Mouse (Mus musculus) midbrain, embryonic 12.5 days (tissue): Measurements from ENCODE around the gene Catsper2. TPM values are rescaled to one million over a fixed set of nuclear protein-coding genes. Genes with fewer than 3 reads are reported as not detected.
A peak's percentile ranks its signal among the peaks of the same experiment; 100 is the strongest.

Experiments
- ATAC-seq: fragments of 200-750 bp; cut with Nextera tagmentation; 2 replicates; pipeline ENCODE4 v1.8.0; 2017; ENCODE audit warnings: low read depth, moderate TSS enrichment, moderate library complexity; ENCODE audit not compliant: low FRiP score
- H3K27ac ChIP-seq: fragments of 300-500 bp; sonication (generic); replicated peaks from 2 replicates; pipeline ENCODE4 v1.5.1; 2016; ENCODE audit warnings: mild to moderate bottlenecking
- H3K27me3 ChIP-seq: fragments of 300-500 bp; sonication (generic); 2 replicates; pipeline ENCODE4 v1.6.1; 2016; ENCODE audit warnings: mild to moderate bottlenecking
- H3K36me3 ChIP-seq: fragments of 300-500 bp; sonication (generic); 2 replicates; pipeline ENCODE4 v1.6.1; 2016
- H3K4me1 ChIP-seq: fragments of 300-500 bp; sonication (generic); 2 replicates; pipeline ENCODE4 v1.6.1; 2016
- H3K4me2 ChIP-seq: fragments of 300-500 bp; sonication (generic); replicated peaks from 2 replicates; pipeline ENCODE4 v1.6.1; 2016; ENCODE audit warnings: mild to moderate bottlenecking, moderate library complexity
- H3K4me3 ChIP-seq: fragments of 300-500 bp; sonication (generic); 2 replicates; pipeline ENCODE4 v1.5.1; 2016; ENCODE audit warnings: mild to moderate bottlenecking
- H3K9ac ChIP-seq: fragments of 300-500 bp; sonication (generic); replicated peaks from 2 replicates; pipeline ENCODE4 v1.6.1; 2016; ENCODE audit warnings: mild to moderate bottlenecking, moderate library complexity
- H3K9me3 ChIP-seq: fragments of 300-500 bp; sonication (generic); 2 replicates; pipeline ENCODE4 v1.6.1; 2016; ENCODE audit warnings: mild to moderate bottlenecking
- WGBS: fragments of 180-500 bp; shearing (Covaris S2); methylation state at CpG from one replicate; pipeline ENCODE4 v1.1.7; 2016; 5-methylcytosine and 5-hydroxymethylcytosine counted together
- polyA plus RNA-seq: library from polyadenylated mRNA; unstranded; fragments of >200 nt; fragmentation: Nextera tagmentation; extraction: Ambion mirVana; gene quantifications from 2 replicates; pipeline ENCODE4 v1.2.1, GENCODE M21; 2016

The Catsper2 gene
- polyA plus RNA-seq, 1 experiment from 2014 or later = 3.3 TPM

DNA sequence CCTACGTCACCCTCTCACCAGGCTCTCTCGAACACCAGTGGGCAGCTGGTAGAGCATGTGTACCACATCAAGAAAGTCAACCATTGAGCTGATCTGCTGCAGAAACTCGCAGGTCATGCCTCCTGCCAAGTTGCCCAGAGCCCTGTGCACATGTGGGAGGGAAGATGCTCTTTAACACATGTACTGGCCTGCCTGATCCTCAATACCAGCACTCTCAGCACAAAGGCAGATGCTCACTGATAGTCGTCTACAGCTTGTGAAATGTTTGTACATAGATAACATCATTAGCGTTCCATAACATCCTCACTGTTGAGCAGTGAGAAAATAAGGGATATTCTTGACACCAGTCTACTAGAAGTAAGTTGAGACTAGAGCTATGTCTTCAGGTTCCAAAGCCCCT, 42.7 kb downstream of the Catsper2 start:
- H3K27me3 ChIP-seq = no peaks in the 10 kb centered on the region
- H3K4me2 ChIP-seq = no peak overlapping the region
- H3K9me3 ChIP-seq = no peaks in the 10 kb centered on the region
- WGBS = 90% methylated on average over 5 of the region's 5 CpGs
- H3K27ac ChIP-seq = no peak overlapping the region
- H3K9ac ChIP-seq = no peak overlapping the region
- no peak overlapping the region for H3K4me3 ChIP-seq
- no peak for ATAC-seq
- no peaks in the 10 kb centered on the region for H3K4me1 ChIP-seq
- no peaks in the 10 kb centered on the region for H3K36me3 ChIP-seq

DNA sequence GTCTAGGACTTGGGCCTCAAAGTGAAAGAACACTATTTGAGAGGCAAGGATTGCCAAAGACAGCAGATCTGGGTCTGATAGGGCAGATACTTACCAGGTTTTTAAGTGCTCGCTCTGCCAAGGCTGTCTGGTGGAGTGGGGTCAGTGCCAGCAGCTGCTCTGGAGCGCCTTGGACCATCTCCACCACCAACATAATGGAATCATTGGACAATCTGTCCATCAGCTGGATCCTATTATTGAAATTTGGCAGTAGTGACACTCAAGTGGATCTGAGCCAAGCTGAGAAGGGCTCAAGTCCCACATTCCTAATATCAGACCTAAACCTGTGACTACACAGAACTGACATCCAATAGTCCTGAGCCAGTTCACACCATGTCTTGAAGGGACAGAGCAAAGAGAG, 44.8 kb downstream of the Catsper2 start:
- ATAC-seq = no peak
- Histone ChIP-seq H3K9me3 (no peaks in the 10 kb centered on the region), H3K4me2 (no peak overlapping the region), H3K27me3 (0 out of 2 replicates have a peak, but pooled peaks cover 3% of the 10 kb centered on the region), H3K4me1 (no peaks in the 10 kb centered on the region), H3K4me3 (no peak overlapping the region), H3K9ac (no peak overlapping the region), H3K36me3 (no peaks in the 10 kb centered on the region), H3K27ac (no peak overlapping the region)
- WGBS = 83% methylated on average over 2 of the region's 2 CpGs

DNA sequence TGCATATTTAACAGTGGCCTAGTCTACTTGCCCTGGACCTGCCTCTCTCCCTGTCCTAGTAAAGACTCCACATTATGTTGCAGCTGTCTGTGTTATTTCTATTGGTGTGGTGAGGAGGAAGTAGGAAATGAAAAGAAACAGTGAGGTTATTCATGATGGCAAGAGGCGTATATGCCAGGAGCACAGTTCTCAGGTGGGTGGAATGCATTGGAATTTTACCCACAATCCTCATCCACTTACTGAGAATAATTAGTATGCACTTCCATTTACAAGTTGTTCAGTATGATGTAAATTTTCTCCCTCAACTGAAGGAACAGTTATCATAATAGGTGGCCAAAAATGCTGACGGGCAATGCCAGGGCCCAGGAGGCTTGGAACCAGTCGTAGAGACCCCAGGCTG, 49.9 kb downstream of the Catsper2 start:
- H3K9ac ChIP-seq = no peak overlapping the region
- H3K9me3 ChIP-seq = no peaks in the 10 kb centered on the region
- peaks cover 16% of the 10 kb centered on the region for H3K27me3 ChIP-seq
- H3K27ac ChIP-seq = no peak overlapping the region
- H3K4me2 ChIP-seq = no peak overlapping the region
- WGBS = 87% methylated on average over 3 of the region's 3 CpGs
- H3K4me1 ChIP-seq = peaks cover 4% of the 10 kb centered on the region
- no peaks in the 10 kb centered on the region for H3K36me3 ChIP-seq
- H3K4me3 ChIP-seq = no peak overlapping the region
- no peak for ATAC-seq

DNA sequence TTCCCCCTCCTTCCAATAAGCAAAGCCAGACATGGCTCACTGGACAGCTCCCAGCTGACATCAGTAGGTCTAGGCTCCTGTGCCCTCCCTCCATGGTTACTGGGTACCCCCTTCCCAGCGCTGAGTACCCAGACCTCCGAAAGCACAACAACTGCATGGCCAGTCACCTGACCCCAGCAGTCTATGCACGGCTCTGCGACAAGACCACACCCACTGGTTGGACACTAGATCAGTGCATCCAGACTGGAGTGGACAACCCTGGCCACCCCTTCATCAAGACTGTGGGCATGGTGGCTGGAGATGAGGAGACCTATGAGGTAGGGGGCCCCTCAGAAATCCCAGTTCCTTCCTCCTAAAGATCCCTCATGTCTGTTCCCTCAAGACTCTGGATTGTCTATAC, 54.1 kb downstream of the Catsper2 start:
- no peak overlapping the region for H3K4me2 ChIP-seq
- peaks cover 13% of the 10 kb centered on the region for H3K4me1 ChIP-seq
- no peaks in the 10 kb centered on the region for H3K36me3 ChIP-seq
- no peak overlapping the region for H3K27ac ChIP-seq
- ATAC-seq = no peak
- H3K4me3 ChIP-seq = no peak overlapping the region
- H3K9ac ChIP-seq = no peak overlapping the region
- WGBS = 55% methylated on average over 4 of the region's 4 CpGs
- no peaks in the 10 kb centered on the region for H3K9me3 ChIP-seq
- H3K27me3 ChIP-seq = peaks cover 28% of the 10 kb centered on the region

DNA sequence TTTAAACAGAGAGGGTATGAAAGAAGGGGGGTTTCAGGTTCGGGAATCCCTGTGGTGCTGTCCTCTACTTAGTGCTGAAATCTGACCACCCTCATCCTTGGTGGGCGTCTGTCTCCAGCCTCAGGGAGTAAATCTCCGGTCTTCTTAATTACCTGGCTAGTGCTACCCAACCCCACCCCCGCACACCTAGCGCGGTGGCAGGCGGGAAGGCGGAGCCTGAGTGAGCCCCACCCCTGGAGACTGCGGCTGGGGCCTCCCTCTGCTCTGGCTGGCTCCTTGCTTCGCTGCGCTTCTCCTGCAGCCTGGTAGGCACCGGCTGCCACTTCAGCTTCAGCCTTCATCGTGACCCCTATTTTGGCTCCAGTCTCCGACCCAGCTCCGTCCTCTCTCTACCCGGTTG, 55.2 kb downstream of the Catsper2 start:
- Histone ChIP-seq H3K9ac (peak overlapping the region; percentile 61), H3K4me2 (peak overlapping the region; percentile 60), H3K9me3 (no peaks in the 10 kb centered on the region), H3K27me3 (peaks cover 28% of the 10 kb centered on the region), H3K36me3 (no peaks in the 10 kb centered on the region), H3K4me1 (peaks cover 18% of the 10 kb centered on the region), H3K4me3 (peak overlapping the region; percentile 41), H3K27ac (no peak overlapping the region)
- 1% methylated on average over 16 of the region's 16 CpGs for WGBS
- ATAC-seq = no peak

DNA sequence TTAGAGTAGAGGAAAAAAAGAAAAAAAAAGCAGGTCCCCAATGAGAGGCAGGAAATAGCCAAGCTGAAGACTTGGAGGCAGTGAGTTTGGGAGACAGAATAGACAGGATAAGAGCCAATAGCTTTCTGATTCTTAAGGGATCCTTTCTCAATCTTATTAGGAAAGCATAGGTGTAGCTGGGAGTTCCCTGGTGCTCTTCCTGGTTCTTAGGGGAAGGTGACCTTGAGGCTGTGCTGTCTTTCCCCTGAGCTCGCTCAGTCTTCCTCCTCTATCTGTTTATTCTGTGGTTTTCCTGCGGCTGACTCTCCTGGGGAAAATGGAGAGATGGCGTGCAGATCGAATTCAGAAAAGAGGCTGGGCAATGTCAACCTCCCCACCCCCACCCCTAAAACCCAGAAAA, 55.6 kb downstream of the Catsper2 start:
- peak overlapping the region; percentile 41; the same call in 1 of the 2 replicates for H3K4me3 ChIP-seq
- H3K9ac ChIP-seq = no peak overlapping the region
- WGBS = 3% methylated on average over 4 of the region's 4 CpGs
- no peaks in the 10 kb centered on the region for H3K9me3 ChIP-seq
- no peaks in the 10 kb centered on the region for H3K36me3 ChIP-seq
- H3K27ac ChIP-seq = no peak overlapping the region
- peaks cover 28% of the 10 kb centered on the region for H3K27me3 ChIP-seq
- H3K4me1 ChIP-seq = peaks cover 18% of the 10 kb centered on the region
- no peak for ATAC-seq
- H3K4me2 ChIP-seq = peak overlapping the region; percentile 60

DNA sequence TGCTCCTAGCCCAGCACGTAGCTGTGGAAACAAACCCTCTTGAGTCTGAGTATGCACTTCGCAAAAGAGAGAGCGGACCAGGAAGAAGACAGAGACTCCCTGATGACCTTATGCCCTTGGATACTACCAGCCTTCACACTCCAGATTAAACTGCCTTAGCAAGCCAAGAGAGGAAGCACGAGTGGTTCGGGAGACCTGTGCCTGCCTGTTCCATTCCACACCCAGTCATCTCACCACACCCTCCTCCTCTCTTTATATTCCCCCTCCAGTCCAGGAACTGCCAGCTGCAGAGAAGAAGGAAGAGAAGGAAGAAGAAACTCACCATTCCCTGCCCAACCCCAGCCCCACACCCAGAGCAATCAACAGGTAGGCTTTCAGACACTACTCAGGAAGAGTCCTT, 56.1 kb downstream of the Catsper2 start, which contains the start of gene Ckmt1:
Ckmt1 (plus strand) TSS at position 221 of the 400 bp plus-strand sequence.
- H3K9ac ChIP-seq = peak within 1 kb of the TSS; percentile 61
- no peak for ATAC-seq
- peak within 1 kb of the TSS; percentile 41 for H3K4me3 ChIP-seq
- no peak within 1 kb of the TSS for H3K27ac ChIP-seq
- peaks cover 28% of the 10 kb centered on the region for H3K27me3 ChIP-seq
- H3K4me2 ChIP-seq = peak within 1 kb of the TSS; percentile 60
- peaks cover 18% of the 10 kb centered on the region for H3K4me1 ChIP-seq
- no peaks in the 10 kb centered on the region for H3K36me3 ChIP-seq
- H3K9me3 ChIP-seq = no peaks in the 10 kb centered on the region
- WGBS = 71% methylated on average over 5 of the region's 5 CpGs

DNA sequence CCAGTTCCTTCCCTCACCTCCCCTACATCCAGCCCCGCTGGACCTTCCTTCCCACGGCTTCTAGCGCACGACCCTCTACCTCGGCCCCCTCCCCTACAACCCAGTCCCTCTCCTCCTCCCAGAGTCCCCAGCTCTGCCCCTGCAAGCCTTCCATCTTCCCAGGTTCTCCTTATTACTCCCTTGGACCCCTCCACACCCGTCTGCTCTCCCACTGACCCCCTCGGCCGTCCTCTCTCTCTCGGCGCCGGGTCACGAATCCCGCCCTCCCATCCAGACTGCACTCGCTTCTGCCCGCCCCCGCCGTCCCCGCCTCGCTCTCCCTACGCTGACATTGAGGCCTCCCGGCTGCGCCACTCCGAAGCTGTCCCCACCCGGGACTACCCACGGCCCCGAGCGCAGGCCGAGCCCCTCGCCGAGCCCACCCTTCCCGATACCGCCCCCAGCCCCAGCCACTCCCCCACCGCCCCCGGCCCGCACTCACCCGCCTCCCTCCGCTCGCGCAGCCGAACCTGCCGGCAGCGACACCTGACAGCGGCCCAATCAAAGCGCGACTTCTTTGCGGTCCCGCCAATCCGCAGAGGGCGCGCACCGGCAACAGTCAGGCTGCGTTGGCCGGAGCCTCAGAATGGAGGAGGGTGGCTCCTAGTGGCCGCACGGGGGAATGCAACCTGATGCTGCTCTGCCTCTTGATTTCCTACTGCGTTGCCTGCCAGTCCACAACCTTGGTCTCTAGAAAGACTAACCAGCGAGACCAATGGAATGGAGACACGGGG, 58.6 kb downstream of the Catsper2 start, which contains the start of gene Ppip5k1:
Ppip5k1 (minus strand) TSS at position 577 of the 773 bp plus-strand sequence.
- WGBS = under 1% methylated on average over 58 of the region's 58 CpGs
- H3K9ac ChIP-seq = peak within 1 kb of the TSS; percentile 82
- H3K36me3 ChIP-seq = no peaks in the 10 kb centered on the region
- H3K27me3 ChIP-seq = peaks cover 28% of the 10 kb centered on the region
- peak; percentile 97 for ATAC-seq
- H3K27ac ChIP-seq = peak within 1 kb of the TSS; percentile 81
- H3K9me3 ChIP-seq = no peaks in the 10 kb centered on the region
- peak within 1 kb of the TSS; percentile 82 for H3K4me3 ChIP-seq
- peak within 1 kb of the TSS; percentile 73 for H3K4me2 ChIP-seq
- peaks cover 18% of the 10 kb centered on the region for H3K4me1 ChIP-seq

DNA sequence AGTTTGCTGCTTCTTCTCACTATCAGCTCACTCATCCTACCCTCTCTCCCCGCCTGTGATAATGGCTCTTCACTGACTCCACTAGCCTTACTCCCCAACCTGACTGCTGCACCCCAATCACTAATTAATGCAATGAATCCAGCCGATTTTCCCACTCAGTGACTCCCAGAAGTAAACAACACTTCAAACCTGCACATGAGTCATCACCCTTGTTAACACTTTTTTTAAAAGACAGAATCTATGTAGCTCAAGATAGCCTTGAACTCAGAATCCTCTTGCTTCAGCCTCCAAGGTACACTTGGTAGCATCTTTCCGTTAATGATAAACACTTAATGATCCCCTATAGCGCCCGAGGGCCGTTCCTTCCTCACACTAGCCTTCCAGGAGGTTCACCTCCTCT, 59.2 kb downstream of the Catsper2 start:
- peaks cover 23% of the 10 kb centered on the region for H3K27me3 ChIP-seq
- no peaks in the 10 kb centered on the region for H3K9me3 ChIP-seq
- H3K4me1 ChIP-seq = peaks cover 18% of the 10 kb centered on the region
- H3K27ac ChIP-seq = peak overlapping the region; percentile 81
- 5% methylated on average over 6 of the region's 6 CpGs for WGBS
- H3K4me2 ChIP-seq = peak overlapping the region; percentile 73
- H3K36me3 ChIP-seq = no peaks in the 10 kb centered on the region
- ATAC-seq = no peak
- peak overlapping the region; percentile 82 for H3K9ac ChIP-seq
- H3K4me3 ChIP-seq = peak overlapping the region; percentile 82

DNA sequence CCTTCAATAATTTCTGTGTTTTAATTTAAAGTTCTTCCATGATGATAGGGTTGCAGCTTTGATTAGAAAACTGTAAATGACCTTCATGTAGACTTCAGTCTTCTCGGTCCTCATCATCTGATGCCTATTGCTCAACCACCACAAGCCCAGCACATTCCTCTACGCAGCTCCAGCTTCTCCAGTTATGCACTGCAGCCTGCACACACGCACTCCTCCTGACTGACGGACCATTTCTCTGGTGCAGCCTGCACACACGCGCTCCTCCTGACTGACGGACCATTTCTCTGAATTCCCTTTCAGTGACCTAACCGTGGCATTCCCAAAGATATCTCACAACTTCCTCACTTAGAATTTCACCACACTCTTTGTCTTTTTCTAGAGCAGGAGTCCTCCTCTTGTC, 60.4 kb downstream of the Catsper2 start:
- 79% methylated on average over 8 of the region's 8 CpGs for WGBS
- no peak overlapping the region for H3K9ac ChIP-seq
- no peak overlapping the region for H3K27ac ChIP-seq
- H3K4me3 ChIP-seq = no peak overlapping the region
- no peaks in the 10 kb centered on the region for H3K36me3 ChIP-seq
- no peaks in the 10 kb centered on the region for H3K9me3 ChIP-seq
- H3K4me2 ChIP-seq = no peak overlapping the region
- H3K27me3 ChIP-seq = peaks cover 10% of the 10 kb centered on the region
- no peak for ATAC-seq
- H3K4me1 ChIP-seq = peaks cover 9% of the 10 kb centered on the region
